Mouse (Mus musculus): Measurements from ENCODE around the gene Mcu. TPM values are rescaled to one million over a fixed set of nuclear protein-coding genes. Genes with fewer than 3 reads are reported as not detected.

The Mcu gene
- polyA plus RNA-seq, 1 experiment from 2014 or later: 19.4 TPM

DNA sequence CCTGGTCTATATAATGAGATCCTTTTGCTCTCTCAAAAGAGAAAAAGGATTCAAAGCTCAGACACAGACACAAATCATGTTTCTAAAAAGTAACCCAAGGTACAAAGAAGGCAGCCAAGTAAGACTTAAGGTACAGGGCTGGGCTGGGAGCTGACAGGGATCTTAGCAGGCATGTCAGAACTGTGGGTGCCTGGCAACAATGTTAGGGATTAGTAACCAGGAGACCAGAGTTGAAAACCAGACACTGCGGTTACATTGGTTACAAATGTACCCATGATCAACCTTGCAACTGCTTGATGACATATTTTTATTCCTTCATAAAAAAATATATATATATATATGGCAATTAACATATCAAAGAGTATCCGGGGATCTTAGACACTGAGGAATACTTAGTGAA lies 19.6 kb upstream of the Mcu start:
- Histone ChIP-seq H3K36me3 (replicated peaks) (no peaks in the 10 kb centered on the region), H3K4me1 (peaks cover 19% of the 10 kb centered on the region), H3K4me3 (no peak overlapping the region), H3K9me3 (no peaks in the 10 kb centered on the region), H3K27me3 (replicated peaks; ENCODE audit: low read depth, poor library complexity, severe bottlenecking) (no peaks in the 10 kb centered on the region), H3K27ac (replicated peaks) (no peak overlapping the region)
- no peak for DNase-seq (ENCODE audit: low spot score)
- WGBS: 91% methylated on average over 2 of the region's 2 CpGs

DNA sequence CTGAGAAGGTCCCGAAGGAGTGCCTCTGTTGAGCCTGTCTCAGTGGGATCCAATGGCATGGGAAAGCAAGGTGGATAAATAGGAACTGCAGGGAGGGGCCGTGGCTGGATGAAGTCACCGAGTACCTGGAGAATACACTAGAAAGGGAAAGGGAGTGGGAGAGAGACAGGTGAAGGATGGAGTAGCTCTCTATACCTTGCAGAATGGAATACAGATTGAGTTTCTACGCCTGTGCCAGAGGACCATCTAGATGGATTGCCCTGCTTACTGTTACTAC lies 13.0 kb upstream of the Mcu start:
- Histone ChIP-seq H3K36me3 (replicated peaks) (no peaks in the 10 kb centered on the region), H3K4me3 (no peak overlapping the region), H3K27ac (replicated peaks) (no peak overlapping the region), H3K4me1 (no peaks in the 10 kb centered on the region), H3K27me3 (replicated peaks; ENCODE audit: low read depth, poor library complexity, severe bottlenecking) (no peaks in the 10 kb centered on the region), H3K9me3 (no peaks in the 10 kb centered on the region)
- WGBS: 85% methylated on average over 4 of the region's 4 CpGs
- no peak for DNase-seq (ENCODE audit: low spot score)

DNA sequence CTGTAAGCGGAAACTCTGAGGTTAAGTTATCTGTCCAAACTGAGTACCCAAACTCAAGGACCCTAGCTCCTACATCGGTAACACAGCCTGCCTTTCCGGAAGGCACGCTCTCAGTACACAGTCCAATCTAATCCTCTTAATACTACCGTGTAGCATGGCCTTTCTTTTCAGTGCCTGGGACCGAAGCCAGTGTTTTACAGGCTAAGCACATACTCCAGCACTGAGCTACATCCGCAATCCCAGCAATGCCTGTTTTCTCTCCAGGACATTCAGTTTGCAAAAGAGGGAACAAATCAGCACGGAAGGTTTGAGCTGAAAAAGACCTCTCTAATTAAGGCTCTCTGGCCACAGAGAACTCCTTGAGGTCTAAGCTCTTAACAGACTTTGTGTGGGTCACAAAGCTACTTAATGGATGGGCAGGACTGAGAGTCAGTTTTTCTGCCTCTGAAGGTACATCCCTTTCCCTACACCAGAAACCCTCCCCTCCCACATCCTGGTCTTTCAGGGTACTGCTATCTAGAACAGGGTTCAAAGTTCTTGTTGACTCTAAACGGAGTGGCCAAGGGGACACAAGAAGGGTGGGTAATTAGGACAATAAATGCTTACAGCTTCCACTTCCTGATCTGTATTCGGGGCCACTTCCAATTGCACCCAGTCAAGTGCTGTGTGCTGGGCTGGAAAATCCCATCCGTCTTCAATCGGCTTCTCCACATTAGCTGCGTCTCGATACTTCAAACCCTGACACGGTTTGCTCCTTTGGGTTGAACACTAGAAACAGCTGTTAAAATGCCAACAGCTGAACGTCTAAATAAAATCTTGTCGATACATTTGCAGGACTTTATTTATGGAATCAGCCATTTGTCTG lies 12.4 kb upstream of the Mcu start:
- DNase-seq (ENCODE audit: low spot score): no peak
- no peaks in the 10 kb centered on the region for H3K36me3 ChIP-seq (replicated peaks)
- 77% methylated on average over 17 of the region's 17 CpGs for WGBS
- no peak overlapping the region for H3K4me3 ChIP-seq
- no peaks in the 10 kb centered on the region for H3K4me1 ChIP-seq
- H3K9me3 ChIP-seq: no peaks in the 10 kb centered on the region
- no peaks in the 10 kb centered on the region for H3K27me3 ChIP-seq (replicated peaks; ENCODE audit: low read depth, poor library complexity, severe bottlenecking)
- H3K27ac ChIP-seq (replicated peaks): no peak overlapping the region

DNA sequence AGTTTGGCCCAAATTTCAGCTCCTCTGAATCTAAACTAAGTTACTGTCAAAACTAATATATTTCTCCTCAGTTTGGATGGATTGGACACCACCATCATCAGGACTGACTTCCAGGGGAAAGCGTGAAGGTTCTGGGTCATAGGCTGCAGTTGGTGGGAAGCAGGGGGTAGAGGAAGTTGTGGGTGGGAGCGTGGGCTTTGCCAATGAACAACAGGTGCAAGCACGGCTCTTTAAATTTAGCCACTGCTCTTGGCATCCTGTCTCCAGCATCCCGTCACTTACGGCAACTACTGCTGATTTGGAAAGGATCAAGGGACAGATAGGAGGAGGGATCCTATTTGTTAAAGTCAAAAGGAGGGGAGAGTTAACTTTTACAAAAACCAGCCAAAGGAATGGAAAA lies 7.0 kb upstream of the Mcu start:
- Histone ChIP-seq H3K36me3 (replicated peaks) (no peaks in the 10 kb centered on the region), H3K4me1 (no peaks in the 10 kb centered on the region), H3K27me3 (replicated peaks; ENCODE audit: low read depth, poor library complexity, severe bottlenecking) (no peaks in the 10 kb centered on the region), H3K9me3 (no peaks in the 10 kb centered on the region), H3K4me3 (no peak overlapping the region), H3K27ac (replicated peaks) (no peak overlapping the region)
- DNase-seq (ENCODE audit: low spot score): no peak
- WGBS: 69% methylated on average over 5 of the region's 5 CpGs

DNA sequence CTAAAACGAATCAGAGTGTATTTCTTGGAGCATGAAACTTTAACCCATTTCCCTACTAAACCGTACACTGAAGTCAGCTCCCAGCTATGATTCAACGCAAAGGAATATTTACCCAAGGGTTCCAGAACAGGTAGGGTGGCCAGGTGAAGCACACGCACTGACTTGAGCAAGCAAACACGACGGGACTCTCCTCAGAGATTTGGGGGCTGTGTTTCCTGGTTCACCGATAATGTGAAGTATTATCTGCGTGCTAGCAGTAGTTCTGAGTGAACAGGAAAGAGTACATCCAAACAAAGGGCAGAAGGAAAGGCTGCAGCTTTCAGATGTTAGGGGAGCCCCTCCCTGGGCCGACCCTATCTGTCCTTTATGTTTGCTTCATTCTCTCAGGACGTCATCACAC lies 4.9 kb upstream of the Mcu start:
- peaks cover 5% of the 10 kb centered on the region; the same call in 1 of the 2 replicates for H3K4me1 ChIP-seq
- H3K27me3 ChIP-seq (replicated peaks; ENCODE audit: low read depth, poor library complexity, severe bottlenecking): no peaks in the 10 kb centered on the region
- no peak overlapping the region for H3K27ac ChIP-seq (replicated peaks)
- DNase-seq (ENCODE audit: low spot score): no peak
- H3K36me3 ChIP-seq (replicated peaks): no peaks in the 10 kb centered on the region
- 83% methylated on average over 10 of the region's 10 CpGs for WGBS
- H3K4me3 ChIP-seq: no peak overlapping the region
- no peaks in the 10 kb centered on the region for H3K9me3 ChIP-seq

DNA sequence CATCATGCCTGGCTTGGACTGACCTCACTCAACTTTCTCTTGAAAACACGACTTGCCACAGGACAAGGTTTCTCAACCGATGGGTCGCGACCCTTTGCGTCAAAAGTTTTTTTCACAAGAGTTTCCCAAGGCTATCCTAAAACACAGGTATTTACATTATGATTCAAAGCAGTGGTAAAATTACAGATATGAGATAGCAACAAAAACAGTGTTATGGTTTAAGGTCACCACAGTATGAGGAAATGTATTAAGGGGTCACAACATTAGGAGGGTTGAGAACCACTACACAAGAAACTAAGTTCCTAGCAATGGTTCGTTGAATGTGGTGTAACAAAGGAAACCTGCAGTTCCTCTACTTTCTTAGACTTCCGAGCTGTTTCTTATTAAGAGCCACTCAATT lies 1.3 kb upstream of the Mcu start:
- DNase-seq (ENCODE audit: low spot score): no peak
- Histone ChIP-seq H3K4me1 (peaks cover 19% of the 10 kb centered on the region), H3K36me3 (replicated peaks) (no peaks in the 10 kb centered on the region), H3K4me3 (no peak overlapping the region), H3K27me3 (replicated peaks; ENCODE audit: low read depth, poor library complexity, severe bottlenecking) (peaks cover 4% of the 10 kb centered on the region; the same call in 1 of the 2 replicates), H3K27ac (replicated peaks) (no peak overlapping the region), H3K9me3 (no peaks in the 10 kb centered on the region)
- WGBS: 90% methylated on average over 7 of the region's 7 CpGs

DNA sequence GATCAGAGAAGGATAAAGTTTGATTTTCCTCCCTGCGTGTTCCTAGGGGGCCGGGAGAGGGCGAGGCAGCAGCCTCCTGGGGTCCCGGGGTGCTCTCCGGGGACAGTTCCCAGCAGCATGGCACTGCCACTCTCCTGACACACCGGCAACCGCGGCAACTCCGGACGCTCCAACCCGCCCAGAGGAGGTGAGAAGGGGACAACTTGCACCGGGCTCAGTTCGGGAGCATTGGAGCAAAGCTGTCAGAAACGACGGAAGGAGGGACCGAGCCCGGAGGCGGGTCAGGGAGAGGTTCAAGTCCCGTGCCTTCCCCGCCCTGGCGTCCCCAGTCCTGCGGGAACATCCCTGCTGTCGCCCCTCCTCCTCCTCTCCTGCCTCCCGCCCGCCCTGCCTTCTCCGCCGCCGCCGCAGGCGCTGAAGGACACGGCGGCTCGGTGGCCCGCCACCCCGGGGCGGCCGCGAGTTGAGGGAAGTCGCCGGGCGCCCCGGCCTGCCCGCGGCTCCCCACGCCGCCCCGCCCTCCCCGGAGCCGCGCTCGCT lies 441 bp downstream of the Mcu start, which contains the start of gene Gm10322:
Gene Gm10322, plus strand, starts transcription at position 83 of the 540 bp plus-strand sequence.
- no peaks in the 10 kb centered on the region for H3K9me3 ChIP-seq
- H3K27ac ChIP-seq (replicated peaks): peak within 1 kb of the TSS; percentile 94
- WGBS: 3% methylated on average over 51 of the region's 51 CpGs
- peaks cover 19% of the 10 kb centered on the region for H3K4me1 ChIP-seq
- H3K4me3 ChIP-seq: peak within 1 kb of the TSS; percentile 94
- H3K27me3 ChIP-seq (replicated peaks; ENCODE audit: low read depth, poor library complexity, severe bottlenecking): peaks cover 4% of the 10 kb centered on the region; the same call in 1 of the 2 replicates
- peak; percentile 74 for DNase-seq (ENCODE audit: low spot score)
- H3K36me3 ChIP-seq (replicated peaks): no peaks in the 10 kb centered on the region

DNA sequence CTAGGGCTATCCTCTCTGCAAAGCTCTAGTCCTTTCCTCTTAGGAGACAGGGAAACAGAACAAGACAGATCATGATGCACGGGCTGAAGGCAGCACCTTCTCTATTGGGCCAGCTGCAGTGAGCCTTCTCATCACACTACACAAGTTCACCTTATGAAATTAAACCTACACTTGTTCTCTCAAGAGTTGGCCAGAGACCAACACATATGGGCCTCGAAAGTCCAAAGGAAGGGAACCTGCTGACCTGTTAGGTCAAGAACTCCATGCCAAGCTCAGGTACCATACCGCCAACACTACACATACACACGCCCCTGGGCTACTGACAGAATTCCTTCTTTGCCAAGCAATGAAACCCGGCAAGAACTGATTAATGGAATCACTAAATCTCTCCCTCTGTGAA lies 1.1 kb downstream of the Mcu start:
- Histone ChIP-seq H3K36me3 (replicated peaks) (no peaks in the 10 kb centered on the region), H3K4me3 (peak overlapping the region; percentile 94), H3K9me3 (no peaks in the 10 kb centered on the region), H3K4me1 (peaks cover 19% of the 10 kb centered on the region), H3K27ac (replicated peaks) (0 out of 2 replicates have a peak overlapping the region, but pooled peaks have one; percentile 94), H3K27me3 (replicated peaks; ENCODE audit: low read depth, poor library complexity, severe bottlenecking) (peaks cover 4% of the 10 kb centered on the region; the same call in 1 of the 2 replicates)
- DNase-seq (ENCODE audit: low spot score): no peak
- 44% methylated on average over 5 of the region's 5 CpGs for WGBS

DNA sequence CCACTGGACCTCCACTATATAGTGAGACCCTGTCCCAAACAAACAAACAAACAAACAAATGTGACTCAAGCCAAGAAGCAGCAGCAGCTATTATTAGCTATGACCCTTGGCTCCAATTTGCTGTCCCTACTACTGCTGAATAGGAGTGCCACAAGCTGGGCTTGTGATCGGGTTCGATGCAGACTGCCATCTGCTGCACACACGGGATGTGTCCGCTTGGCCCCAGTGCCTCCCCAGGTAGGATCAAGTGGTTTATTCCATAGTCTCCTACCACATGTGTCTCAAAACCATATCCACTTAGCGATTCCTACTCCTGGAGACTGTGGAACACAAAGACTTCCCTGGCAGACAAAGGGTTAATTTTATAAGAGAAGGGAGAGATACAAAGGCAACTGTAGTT lies 2.4 kb downstream of the Mcu start:
- 83% methylated on average over 5 of the region's 5 CpGs for WGBS
- Histone ChIP-seq H3K27ac (replicated peaks) (no peak overlapping the region), H3K4me3 (no peak overlapping the region), H3K27me3 (replicated peaks; ENCODE audit: low read depth, poor library complexity, severe bottlenecking) (peaks cover 4% of the 10 kb centered on the region; the same call in 1 of the 2 replicates), H3K4me1 (peaks cover 20% of the 10 kb centered on the region), H3K36me3 (replicated peaks) (no peaks in the 10 kb centered on the region), H3K9me3 (no peaks in the 10 kb centered on the region)
- DNase-seq (ENCODE audit: low spot score): no peak

DNA sequence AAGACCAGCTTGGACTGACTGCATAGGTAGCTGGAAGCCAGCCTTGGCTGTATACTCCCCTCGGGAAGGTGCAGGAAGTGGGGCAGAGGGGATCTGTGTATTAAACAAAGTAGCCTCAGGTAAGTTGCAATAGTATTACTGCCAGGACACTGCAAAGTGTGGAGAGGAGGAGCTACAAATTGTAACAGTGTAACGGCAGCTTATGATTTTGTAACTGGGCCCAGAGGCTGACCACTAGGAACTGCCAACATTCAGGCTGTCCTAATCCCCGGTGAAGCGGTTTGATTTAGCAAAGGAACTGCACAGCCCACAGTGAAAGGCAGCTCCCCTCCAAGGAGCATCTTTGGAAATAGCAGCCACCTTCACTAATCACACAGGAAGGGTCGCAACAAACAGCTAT lies 3.2 kb downstream of the Mcu start:
- no peaks in the 10 kb centered on the region for H3K36me3 ChIP-seq (replicated peaks)
- WGBS: 75% methylated on average over 5 of the region's 5 CpGs
- H3K9me3 ChIP-seq: no peaks in the 10 kb centered on the region
- no peak overlapping the region for H3K4me3 ChIP-seq
- no peak for DNase-seq (ENCODE audit: low spot score)
- H3K27ac ChIP-seq (replicated peaks): no peak overlapping the region
- H3K27me3 ChIP-seq (replicated peaks; ENCODE audit: low read depth, poor library complexity, severe bottlenecking): peaks cover 4% of the 10 kb centered on the region; the same call in 1 of the 2 replicates
- peaks cover 23% of the 10 kb centered on the region for H3K4me1 ChIP-seq

DNA sequence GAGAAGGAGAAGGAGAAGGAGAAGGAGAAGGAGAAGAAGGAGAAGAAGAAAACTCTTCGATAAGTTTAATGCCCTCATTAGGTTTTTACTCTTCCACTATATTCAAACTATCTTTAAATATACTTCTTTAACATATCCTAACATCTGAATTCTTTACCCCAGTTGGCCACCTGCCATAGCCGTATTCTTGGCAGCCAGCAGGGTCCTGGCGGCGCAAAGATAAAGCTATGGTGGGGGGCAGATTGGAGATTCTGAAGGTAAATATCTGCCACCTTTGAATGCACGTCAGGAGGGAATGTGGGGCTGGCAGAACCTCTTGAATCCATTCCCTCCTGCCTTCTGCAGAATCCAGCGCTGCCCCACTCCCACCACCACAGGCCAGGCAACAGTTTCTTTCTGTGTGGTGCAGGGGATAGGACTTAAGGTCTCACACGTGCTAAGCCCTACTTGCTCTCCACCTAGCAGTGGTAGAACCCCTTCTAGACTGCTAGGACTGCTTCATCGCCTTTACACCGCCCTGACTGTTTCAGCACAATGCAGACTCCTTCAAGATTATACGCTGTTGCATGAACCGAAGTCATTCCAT lies 11.5 kb downstream of the Mcu start:
- Histone ChIP-seq H3K4me1 (peaks cover 3% of the 10 kb centered on the region; the same call in 1 of the 2 replicates), H3K27ac (replicated peaks) (no peak overlapping the region)
- WGBS: 85% methylated on average over 11 of the region's 11 CpGs

DNA sequence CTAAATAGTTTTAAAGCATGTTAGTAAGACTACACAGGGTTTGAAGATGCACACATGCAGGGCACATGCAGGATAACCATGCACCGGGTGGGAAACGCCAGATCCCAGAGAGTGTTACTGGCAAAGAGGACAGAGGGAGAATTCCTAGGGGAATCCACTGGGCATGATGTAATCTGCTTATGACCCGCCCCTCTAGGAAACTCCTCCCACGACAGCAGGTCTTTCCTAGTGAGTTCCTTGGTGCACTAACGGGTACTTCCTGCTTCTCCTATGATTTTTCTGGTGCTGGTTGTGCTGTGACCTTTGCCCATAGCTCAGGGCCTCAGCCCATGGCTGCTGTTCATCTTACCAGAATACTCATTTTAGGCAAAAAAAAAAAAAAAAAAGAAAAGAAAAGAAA lies 12.6 kb downstream of the Mcu start:
- no peaks in the 10 kb centered on the region; the same call in 1 of the 2 replicates for H3K4me1 ChIP-seq
- no peaks in the 10 kb centered on the region for H3K9me3 ChIP-seq
- WGBS: 51% methylated on average over 5 of the region's 5 CpGs
- no peaks in the 10 kb centered on the region for H3K36me3 ChIP-seq (replicated peaks)
- H3K4me3 ChIP-seq: no peak overlapping the region
- no peak for DNase-seq (ENCODE audit: low spot score)
- no peak overlapping the region for H3K27ac ChIP-seq (replicated peaks)
- H3K27me3 ChIP-seq (replicated peaks; ENCODE audit: low read depth, poor library complexity, severe bottlenecking): no peaks in the 10 kb centered on the region

More for the DNA sequence above, 11.5 kb downstream of the Mcu start:
- no peaks in the 10 kb centered on the region for H3K36me3 ChIP-seq (replicated peaks)
- no peaks in the 10 kb centered on the region for H3K9me3 ChIP-seq
- no peak overlapping the region for H3K4me3 ChIP-seq
- H3K27me3 ChIP-seq (replicated peaks; ENCODE audit: low read depth, poor library complexity, severe bottlenecking): no peaks in the 10 kb centered on the region
- no peak for DNase-seq (ENCODE audit: low spot score)

DNA sequence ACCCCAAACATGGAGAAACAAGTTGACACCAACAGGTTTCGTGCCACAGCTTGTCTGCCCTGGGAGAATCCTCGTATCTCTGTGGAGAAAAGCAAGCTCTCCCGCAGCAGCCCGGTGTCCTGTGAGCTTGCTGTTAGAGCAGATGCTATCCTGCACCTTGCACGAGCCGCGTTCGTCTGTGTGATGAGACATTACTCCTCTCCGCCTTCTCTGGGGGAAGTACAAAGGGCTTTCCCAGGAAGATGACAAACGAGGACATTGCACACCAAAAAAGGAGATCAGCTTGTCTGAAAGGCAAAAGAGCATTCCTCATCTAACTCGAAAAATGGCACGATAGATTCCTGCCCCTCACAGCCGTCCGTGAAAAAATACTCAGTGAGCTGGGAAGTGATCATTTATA lies 13.6 kb downstream of the Mcu start:
- Histone ChIP-seq H3K27ac (replicated peaks) (no peak overlapping the region), H3K9me3 (no peaks in the 10 kb centered on the region), H3K4me1 (no peaks in the 10 kb centered on the region), H3K36me3 (replicated peaks) (no peaks in the 10 kb centered on the region), H3K4me3 (no peak overlapping the region), H3K27me3 (replicated peaks; ENCODE audit: low read depth, poor library complexity, severe bottlenecking) (no peaks in the 10 kb centered on the region)
- 83% methylated on average over 14 of the region's 14 CpGs for WGBS
- DNase-seq (ENCODE audit: low spot score): no peak

All from embryonic facial prominence, embryonic 10.5 days (tissue).